Mouse (Mus musculus): ENCODE results near the gene Slc8a3. TPM values are rescaled to one million over a fixed set of nuclear protein-coding genes. Genes with fewer than 3 reads are reported as not detected.
A peak's percentile ranks its signal among the peaks of the same experiment; 100 is the strongest.

Slc8a3 gene
- total RNA-seq, 2 experiments from 2014 or later: not detected

DNA sequence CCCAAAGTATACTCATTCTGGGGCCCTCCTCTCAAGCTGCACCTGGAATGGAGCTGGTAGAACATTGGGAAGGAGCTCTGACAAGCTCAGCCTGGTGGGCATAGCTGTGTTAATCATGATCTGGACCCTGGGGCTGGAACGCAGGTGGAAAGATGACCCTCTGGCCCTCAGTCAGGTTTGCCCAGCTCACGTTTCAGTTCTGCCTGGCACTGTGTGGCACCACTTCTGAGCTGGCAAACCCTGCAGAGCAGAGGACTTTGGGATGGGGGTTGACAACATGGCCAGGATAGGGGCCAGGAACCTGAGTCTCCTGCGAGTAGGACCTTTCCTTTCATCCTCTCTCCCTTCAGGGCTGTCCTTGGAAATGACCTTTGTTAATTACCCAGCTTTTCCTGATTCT is 146.3 kb downstream of the Slc8a3 start:
- ATAC-seq (replicated peaks; ENCODE audit: poor library complexity, severe bottlenecking): no peak

DNA sequence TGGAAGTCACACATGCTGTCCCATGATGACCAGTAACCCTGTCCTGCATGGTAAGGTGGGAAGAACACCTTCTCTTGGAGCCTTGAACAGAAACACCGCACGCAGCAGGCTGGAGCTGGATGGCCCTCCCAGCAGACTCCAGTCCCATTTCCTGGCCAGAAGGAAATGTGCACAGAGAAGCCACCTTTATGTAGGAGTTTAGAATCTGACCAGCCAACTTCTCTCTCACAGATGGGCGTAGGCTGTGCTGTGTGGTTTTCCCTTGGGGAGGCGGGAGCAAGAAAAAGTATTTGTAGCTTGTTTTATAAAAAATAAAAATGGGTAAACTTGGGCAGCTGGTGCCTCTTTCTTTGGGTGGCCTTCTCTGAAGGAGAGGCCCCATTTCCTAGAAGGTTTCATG is 146.9 kb downstream of the Slc8a3 start:
- ATAC-seq (replicated peaks; ENCODE audit: poor library complexity, severe bottlenecking): no peak

DNA sequence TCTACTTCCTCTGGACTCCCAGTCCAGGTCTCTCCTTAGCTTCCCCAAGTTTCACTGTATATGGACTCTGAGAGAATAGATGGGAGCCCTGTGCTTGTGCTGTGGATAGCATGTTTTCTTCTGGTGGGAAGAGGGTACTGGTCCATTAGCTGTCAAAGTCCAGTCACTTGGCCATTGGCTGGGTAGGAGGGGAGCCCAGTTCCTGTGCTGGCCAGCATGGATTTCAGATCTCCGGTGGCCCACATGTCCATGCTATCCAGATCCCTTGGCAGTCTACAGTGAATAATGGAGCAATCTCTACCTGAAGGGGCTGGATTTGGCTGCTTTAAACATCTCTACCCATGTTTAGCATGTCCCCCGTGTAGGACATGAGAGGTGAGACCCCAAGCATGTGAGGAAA is 148.0 kb downstream of the Slc8a3 start:
- no peak for ATAC-seq (replicated peaks; ENCODE audit: poor library complexity, severe bottlenecking)

DNA sequence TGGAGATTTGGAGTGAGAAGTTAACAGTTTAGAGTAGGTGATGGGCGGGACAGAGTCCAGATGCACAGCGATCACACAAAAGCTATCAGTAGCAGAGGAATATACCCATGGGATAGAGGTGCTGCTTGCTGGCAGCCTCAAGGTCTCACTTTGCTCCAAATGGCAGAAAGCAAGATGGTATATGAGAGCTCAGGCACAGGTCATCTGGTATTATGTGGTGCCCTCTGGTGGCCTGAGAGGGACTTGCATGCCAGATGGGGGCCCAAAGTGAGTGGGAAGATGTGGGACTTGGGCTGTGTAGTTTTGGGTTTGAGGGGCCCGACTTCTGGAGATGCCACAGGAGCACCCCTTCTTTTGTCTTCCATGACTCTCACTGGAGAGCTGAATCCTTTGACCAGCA is 150.9 kb downstream of the Slc8a3 start:
- peak; percentile 74 for ATAC-seq (replicated peaks; ENCODE audit: poor library complexity, severe bottlenecking)

DNA sequence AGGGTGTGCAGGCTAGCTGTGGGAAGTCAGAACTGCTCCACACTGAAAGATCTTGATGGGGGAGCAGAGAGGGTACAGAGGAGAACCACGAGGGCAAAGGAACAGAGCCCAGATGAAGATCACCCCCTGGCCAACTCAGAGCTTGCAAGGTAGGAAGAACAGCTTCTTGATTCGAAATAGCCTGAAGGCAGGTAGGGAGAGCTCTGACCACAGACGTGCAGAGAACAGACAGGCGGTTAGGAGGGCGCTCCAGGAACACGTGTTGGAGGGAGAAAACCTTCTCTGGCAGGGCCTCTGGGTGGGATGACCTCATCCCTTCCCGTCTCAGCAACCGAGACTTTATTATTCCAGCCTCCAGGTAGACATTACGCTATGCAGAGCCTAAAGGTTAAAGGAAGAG is 157.7 kb downstream of the Slc8a3 start:
- no peak for ATAC-seq (replicated peaks; ENCODE audit: poor library complexity, severe bottlenecking)

DNA sequence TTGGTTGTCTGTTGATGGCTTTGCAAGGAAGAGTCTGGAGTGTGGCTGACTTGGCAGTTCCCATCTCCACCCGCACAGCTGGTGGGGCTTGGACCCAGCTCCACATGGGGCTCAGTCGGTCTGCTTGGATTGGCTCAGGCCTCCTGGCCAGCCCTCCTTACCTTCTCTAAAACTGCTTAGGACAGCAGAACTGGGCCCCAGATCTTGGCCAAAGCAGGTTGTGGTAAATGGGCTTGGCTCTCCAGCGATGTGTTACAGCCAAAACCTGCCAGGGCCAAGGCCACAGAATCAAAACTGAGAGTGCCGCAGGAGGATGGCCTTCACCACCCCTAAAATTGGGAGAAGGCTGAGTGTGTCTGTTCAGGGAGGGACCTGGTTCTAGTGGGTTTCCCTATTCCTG is 159.1 kb downstream of the Slc8a3 start:
- ATAC-seq (replicated peaks; ENCODE audit: poor library complexity, severe bottlenecking): no peak

DNA sequence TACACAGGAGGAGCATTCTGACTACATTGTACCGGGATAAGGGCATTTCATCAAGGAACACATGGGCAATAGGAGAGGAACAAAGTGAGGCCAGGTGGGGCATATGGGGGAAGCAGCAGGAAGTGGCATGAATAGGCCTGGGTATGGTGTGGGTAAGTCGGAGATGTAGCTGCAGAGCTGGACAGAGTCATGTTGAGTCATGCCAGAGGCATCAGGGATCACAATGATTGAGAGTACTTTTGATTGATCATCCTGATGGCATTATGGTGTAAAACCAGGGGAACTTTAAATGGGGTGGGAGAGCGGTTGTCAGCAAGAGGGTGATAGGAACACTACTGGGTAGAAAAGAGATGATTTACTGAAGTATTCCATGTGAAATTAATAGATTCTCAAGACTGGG is 160.0 kb downstream of the Slc8a3 start:
- no peak for ATAC-seq (replicated peaks; ENCODE audit: poor library complexity, severe bottlenecking)

DNA sequence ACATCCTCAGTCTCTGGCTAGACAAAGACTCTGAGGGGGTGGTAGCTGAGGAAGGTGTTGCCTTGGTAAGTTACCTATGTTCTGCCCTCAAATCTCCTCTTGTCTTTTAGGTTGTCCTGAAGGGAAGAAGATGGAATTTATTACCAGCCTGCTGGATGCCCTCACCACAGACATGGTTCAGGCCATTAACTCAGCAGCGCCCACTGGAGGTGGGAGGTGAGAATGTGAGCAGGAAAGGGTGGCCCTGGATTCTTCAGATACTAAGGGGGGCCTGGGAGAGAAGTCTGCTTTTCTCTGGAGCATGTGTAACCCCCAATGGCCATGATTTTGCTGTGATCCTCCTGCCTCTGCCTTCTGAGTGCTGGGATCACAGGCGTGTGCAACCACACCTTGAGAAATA is 162.9 kb downstream of the Slc8a3 start:
- ATAC-seq (replicated peaks; ENCODE audit: poor library complexity, severe bottlenecking): no peak

DNA sequence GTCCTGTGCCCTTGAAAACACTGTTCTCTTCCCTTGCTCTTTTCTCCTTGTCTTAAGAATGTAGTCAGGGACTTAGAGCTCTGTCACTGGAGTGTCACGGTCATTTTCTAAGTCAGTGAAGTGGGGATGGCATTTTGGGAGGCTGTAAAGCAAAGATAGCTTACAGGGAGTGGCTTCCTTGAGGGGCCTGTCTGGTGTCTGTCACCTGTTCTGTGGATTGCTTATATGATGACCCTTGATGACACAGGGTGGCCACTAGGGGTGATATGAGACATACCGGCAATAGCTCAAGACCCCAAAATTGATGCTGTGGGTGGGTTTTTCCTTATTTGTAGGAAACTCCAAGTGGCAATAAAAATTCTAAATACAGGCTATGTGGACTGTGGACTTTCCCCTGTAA is 164.5 kb downstream of the Slc8a3 start:
- no peak for ATAC-seq (replicated peaks; ENCODE audit: poor library complexity, severe bottlenecking)

DNA sequence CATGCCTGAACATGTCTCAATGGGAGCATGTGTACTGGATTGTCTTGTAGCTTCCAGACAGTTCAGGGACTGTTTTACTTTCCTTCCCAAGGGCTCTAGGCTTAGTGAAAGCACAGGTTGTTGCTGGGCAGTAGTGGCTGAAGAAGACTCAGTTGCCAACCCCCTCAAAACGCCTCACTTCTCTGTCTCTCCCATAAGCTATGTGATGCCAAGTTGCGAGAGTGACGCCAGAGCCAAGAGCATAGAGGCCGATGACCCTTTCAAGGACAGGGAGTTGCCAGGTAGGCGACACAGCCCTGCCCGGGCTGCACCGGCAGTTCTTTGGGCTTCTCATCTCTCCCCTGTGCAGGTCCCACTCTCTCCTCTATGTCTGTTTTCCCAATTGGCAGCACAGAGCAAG is 164.9 kb downstream of the Slc8a3 start:
- no peak for ATAC-seq (replicated peaks; ENCODE audit: poor library complexity, severe bottlenecking)

DNA sequence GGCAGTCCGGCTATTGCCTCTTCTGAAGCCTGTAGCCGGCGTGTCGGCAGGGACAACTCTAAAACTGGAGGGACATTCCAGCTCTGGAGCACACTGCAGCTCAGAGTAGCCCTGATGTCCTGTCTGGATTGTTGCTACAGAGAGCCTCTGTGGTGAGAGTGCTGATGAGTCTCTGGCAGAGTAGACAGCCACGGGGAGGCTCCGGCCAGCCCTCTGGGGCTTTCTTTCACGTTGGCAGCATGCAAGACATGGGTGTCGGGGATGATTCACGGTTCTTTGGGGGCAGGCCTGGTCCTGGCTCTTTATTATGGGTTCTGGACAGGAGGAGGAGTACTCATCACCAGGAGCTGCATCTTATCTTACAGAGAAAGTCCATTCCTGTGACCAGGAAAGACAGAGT is 165.8 kb downstream of the Slc8a3 start:
- no peak for ATAC-seq (replicated peaks; ENCODE audit: poor library complexity, severe bottlenecking)

DNA sequence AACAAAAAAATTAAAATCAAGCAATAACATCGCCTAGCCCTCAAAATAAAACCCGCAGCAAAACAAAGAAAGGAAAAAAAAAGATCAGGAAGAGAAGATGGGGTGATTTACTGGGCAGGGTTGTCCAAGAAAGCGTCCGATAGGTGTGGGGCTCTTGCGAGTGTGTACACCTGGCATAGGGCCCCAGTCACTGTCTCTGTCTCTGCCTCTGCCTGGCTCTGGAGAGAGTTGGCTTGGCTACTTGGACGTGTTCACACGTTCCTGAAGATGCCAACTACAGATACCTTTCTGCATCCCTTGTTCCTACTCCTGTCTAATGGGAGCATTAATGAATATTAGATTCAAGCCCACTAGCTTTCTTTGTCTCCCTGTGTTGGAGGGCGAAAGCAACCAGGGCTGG is 166.4 kb downstream of the Slc8a3 start:
- ATAC-seq (replicated peaks; ENCODE audit: poor library complexity, severe bottlenecking): no peak

DNA sequence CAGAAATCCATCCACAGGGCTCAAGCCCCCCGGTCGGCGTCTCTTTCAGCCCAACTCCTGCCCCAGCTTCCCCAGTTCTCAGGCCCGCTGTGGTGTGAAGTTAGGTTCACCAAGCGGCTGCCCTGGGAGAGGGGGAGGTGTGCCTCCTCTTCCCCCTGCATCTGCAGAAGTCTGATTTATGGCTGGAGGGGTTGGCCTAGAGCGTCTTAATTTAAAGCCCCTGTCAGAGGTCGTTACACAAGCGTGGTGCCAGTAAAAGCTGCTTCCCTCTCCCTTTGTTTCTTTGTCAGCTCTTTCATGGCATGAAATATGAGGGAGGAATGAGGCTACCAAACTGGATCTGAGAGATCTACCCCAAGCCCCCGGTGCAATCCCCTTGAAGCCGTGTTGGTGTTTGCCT is 166.9 kb downstream of the Slc8a3 start:
- ATAC-seq (replicated peaks; ENCODE audit: poor library complexity, severe bottlenecking): no peak

DNA sequence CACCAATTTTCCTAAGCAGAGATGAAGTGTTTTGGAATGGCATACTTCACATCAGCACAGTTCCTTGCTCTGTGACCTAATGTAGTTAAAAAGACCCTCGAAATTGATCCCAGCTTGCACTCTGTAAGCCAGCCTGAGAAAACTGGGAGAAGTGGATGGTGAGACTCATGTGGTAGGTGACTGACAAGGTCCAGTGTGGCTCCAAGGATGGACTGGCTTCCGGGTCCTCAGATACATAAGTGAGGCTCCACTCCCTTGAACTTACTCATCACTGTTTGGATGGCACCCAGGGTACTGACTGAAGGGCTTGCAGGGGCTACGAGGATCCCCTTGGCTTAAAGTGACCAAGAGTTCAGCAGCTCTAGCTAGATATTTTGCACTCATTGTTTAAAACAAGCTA is 169.4 kb downstream of the Slc8a3 start:
- no peak for ATAC-seq (replicated peaks; ENCODE audit: poor library complexity, severe bottlenecking)

DNA sequence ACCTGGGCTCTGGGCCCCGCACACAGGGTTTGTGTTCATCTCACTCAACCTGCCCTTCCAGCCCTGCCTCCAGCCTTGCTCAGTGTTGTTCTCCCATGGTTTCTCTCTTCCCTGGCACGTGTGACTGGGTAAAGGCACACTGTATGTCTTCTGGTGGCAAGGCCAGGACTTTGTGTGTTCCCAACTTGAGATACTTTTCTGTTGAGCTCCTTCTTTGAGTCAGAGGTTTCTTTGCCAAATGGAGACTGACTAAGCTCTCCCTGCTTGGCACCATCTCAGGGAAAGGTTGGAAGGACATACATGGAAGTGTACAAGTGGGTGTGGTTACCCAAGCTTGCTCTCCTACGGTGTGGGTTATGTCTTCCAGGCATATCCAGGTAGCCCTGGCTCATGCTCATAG is 169.8 kb downstream of the Slc8a3 start:
- ATAC-seq (replicated peaks; ENCODE audit: poor library complexity, severe bottlenecking): no peak

DNA sequence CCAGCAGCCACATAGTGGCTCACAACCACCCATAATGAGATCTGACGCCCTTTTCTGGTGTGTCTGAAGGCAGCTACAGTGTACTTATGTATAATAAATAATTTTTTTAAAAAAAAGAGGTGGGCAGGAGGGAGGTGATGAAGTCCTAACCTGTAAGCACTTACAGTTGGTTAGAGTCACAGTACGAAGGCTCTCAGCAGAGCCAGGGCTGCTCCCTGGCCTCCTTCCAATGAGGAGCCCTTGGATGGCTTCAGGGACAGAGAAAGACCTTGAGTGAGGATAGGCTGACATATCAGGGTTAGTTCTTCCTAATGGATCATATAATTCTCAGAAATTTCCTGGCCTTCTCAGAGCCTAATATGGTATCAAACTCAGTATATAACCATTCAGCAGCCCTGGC is 171.7 kb downstream of the Slc8a3 start:
- no peak for ATAC-seq (replicated peaks; ENCODE audit: poor library complexity, severe bottlenecking)

DNA sequence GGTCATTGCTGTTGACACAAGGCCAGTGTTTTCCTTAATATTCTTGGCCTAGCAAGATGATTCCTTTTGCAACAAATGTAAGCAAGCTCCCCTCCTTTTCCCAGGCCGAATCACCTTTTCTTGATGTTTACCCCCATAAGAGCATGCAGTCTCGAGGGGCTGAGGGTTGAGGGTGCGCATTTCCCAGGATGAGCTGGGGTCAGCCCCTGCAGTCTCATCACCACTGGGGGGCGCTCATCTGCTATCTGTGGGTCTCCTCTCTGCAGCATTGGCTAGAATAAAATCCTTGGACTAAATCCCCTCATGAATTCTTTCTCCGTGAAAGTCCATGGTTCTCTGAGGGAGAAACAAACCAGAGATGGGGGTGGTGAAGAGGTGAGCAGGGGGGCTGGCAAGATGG is 172.1 kb downstream of the Slc8a3 start:
- no peak for ATAC-seq (replicated peaks; ENCODE audit: poor library complexity, severe bottlenecking)

DNA sequence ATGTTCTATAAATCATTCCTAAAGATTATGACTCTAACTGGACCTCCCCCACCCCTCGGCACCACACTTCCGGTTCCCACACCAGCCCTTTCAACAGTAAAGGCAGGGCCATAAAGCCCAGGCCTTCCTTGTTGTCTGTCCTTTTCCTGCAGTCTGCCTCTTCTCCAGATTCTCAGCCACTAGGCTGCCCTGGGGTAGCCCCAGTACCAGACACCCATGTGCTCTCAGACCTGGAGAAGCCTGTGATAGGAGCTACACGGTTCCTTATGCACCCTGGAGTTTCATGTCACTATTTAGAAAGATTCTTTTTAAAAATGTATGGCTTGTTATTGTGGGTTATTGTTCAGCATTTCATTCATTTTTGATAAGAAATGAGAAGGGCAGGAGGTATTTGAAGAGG is 172.6 kb downstream of the Slc8a3 start:
- ATAC-seq (replicated peaks; ENCODE audit: poor library complexity, severe bottlenecking): no peak

DNA sequence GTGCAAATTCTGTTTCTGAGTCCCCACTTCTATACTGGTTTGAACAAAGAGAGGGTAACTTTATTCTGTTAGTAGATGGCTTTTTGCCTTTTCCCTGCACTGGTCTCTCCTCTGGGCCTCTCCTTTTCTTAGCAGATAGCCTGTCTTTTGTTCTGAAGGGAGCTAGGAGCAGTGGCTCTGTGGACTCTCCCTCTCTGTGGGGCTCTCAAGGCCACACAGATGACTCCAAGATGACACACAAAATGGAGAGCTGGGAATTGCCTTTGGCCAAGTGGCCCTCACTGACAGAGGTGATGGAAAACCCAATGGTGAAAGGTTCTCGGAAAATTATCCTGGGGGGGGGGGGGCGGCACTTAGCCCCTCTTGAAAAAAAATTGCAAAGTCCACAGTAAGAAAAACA is 173.0 kb downstream of the Slc8a3 start:
- ATAC-seq (replicated peaks; ENCODE audit: poor library complexity, severe bottlenecking): no peak

DNA sequence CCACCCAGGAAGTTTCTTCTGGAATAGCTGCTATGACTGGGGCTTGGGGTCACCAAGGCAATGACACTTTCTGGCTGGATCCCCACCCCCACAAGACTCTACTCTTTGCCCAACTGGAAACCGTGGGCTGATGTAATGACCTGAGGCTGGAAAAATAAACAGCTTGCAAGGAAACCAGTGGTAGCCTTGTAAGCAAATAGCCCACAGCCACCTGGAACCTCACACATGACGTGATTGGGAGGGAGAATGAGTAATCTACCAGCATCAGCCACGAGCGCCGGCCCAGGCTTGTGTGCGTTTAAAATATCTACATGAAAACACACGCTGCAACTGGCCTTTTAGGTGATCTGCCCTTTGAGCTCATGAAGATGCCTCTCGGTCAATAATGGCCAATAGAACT is 176.1 kb downstream of the Slc8a3 start:
- no peak for ATAC-seq (replicated peaks; ENCODE audit: poor library complexity, severe bottlenecking)

DNA sequence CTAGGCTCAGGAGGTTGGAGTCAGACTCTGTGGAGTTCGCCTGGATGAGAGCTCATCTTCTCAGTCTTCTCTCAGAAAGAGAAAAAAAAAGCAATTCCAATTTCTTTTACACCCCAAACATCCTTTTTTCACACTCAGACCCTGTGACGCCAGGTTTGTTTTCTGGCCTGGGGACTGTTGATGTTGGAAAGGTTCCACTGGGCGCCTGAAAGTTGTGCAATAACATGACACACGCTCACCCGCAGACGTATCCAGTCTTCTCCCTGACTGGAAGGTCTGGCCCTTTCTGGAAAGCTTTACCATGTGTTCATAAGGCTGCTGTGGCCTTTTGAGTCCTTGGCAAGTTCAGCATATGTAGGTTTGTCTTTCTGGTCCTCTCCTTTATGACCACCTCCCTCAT is 177.3 kb downstream of the Slc8a3 start:
- no peak for ATAC-seq (replicated peaks; ENCODE audit: poor library complexity, severe bottlenecking)

DNA sequence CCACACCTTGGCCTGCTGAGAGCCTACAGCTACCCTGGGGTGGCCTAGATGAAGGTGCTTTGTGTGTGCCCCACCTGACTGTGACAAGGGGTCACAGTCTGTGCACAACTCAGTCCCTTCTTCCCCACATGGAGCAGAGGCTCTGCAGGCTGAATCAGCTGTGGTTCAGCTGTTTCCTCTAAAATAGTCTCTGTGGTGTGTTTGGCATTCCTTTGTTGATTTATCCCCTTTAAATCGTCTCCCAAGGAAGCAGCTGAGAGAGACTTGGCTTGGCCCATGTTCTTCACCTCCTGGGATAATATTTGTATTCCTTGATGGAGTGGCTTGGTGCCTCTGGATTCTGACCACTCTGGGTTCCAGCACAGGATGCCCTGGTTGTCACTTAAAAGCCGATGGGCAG is 180.9 kb downstream of the Slc8a3 start:
- ATAC-seq (replicated peaks; ENCODE audit: poor library complexity, severe bottlenecking): no peak

DNA sequence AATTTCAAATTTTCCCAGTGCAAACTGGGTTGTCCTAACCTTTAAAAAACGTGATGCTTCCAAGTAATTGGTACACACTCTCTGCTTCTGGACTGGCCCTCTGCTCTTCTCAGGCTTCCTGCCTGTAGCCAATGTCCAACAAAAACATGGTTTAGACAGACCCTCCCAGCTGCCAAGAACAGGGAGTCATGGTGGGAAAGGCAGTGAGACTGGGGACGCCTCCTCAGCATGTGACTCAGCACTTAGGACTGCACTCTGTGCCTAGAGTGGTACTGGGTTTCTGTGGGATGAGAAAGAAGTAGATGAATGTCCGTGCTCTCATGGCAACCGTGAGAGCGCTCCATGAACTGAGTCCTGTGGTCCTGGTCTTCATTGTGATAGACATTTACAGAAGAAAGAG is 182.1 kb downstream of the Slc8a3 start:
- ATAC-seq (replicated peaks; ENCODE audit: poor library complexity, severe bottlenecking): no peak

DNA sequence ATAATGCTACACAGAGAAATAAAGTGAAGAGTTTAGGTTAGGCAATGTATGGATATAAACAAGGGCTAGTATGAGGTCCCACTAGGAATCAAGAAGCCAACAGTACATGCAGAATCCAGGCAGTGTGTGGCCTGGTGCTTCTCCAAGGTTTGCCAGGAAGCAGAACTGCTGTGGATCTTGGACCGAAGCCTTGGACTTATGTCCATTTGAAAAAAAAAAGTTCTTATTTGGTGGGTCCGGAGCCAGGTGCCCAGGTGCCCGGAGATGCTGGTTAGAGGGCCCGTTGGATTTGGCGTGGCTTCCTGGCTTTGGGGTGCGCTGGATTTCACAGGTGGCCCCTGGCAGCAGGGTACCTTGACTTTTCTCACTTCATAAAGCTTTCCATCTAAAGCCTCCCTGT is 185.0 kb downstream of the Slc8a3 start:
- no peak for ATAC-seq (replicated peaks; ENCODE audit: poor library complexity, severe bottlenecking)
